Mouse (Mus musculus) testis, adult 2 months (tissue): ENCODE results near the gene Rpl37. TPM values are rescaled to one million over a fixed set of nuclear protein-coding genes. Genes with fewer than 3 reads are reported as not detected.
"Not testable (repeated sequence)": the region's sequence is repeated elsewhere in the genome, so short reads cannot be mapped to it uniquely, and the experiment has no call there.

Source experiments
- H3K27ac ChIP-seq: fragments of 200-500 bp; 2 replicates; pipeline ENCODE4 v1.5.1; 2012; ENCODE audit warnings: low read depth, low read length; ENCODE audit not compliant: control insufficient read depth, insufficient read depth
- H3K27me3 ChIP-seq: fragments of 200-500 bp; 2 replicates; pipeline ENCODE4 v1.6.1; 2012; ENCODE audit warnings: mild to moderate bottlenecking, low read length, moderate library complexity; ENCODE audit not compliant: control insufficient read depth, insufficient read depth
- H3K36me3 ChIP-seq: fragments of 200-500 bp; 2 replicates; pipeline ENCODE4 v1.6.1; 2012; ENCODE audit warnings: mild to moderate bottlenecking, low read length; ENCODE audit not compliant: control insufficient read depth, insufficient read depth
- H3K4me1 ChIP-seq: fragments of 200-500 bp; 2 replicates; pipeline ENCODE4 v1.6.1; 2012; ENCODE audit warnings: low read length; ENCODE audit not compliant: control insufficient read depth, insufficient read depth
- H3K4me3 ChIP-seq: fragments of 200-500 bp; 2 replicates; pipeline ENCODE4 v1.5.1; 2012; ENCODE audit warnings: low read depth, mild to moderate bottlenecking, low read length, moderate library complexity, mixed read lengths; ENCODE audit not compliant: control insufficient read depth
- CTCF ChIP-seq: fragments of 200-500 bp; IDR thresholded peaks from 2 replicates; pipeline ENCODE4 v1.5.1; 2012; ENCODE audit warnings: low read depth, mild to moderate bottlenecking, inconsistent platforms, low read length, moderate library complexity; ENCODE audit not compliant: control insufficient read depth, insufficient read depth, insufficient replicate concordance
- POLR2A ChIP-seq: fragments of 200-500 bp; IDR thresholded peaks from 2 replicates; pipeline ENCODE4 v1.6.1; 2012; ENCODE audit warnings: low read depth, mild to moderate bottlenecking, inconsistent platforms, low read length, moderate library complexity; ENCODE audit not compliant: control insufficient read depth
- polyA plus RNA-seq: library from polyadenylated mRNA; depleted of rRNA; stranded (reverse); fragments of >200 nt; gene quantifications from 2 replicates; pipeline ENCODE4 v1.2.3, GENCODE M21; 2012

Rpl37 gene
- polyA plus RNA-seq, 1 experiment: 559 TPM

GRCm38 (mm10) chr15:5128176-5128940 lies 11.9 kb downstream of the Rpl37 start:
- no peaks in the 10 kb centered on the region for H3K36me3 ChIP-seq
- H3K4me1 ChIP-seq: no peaks in the 10 kb centered on the region
- no peaks in the 10 kb centered on the region for H3K27me3 ChIP-seq
- H3K27ac ChIP-seq: no peak overlapping the region
- no peak overlapping the region for H3K4me3 ChIP-seq
- TF ChIP-seq POLR2A (no peak), CTCF (no peak)

GRCm38 (mm10) chr15:5129111-5129805 lies 12.8 kb downstream of the Rpl37 start:
- TF ChIP-seq POLR2A (no peak), CTCF (no peak)
- H3K36me3 ChIP-seq: no peaks in the 10 kb centered on the region
- H3K27ac ChIP-seq: no peak overlapping the region
- no peaks in the 10 kb centered on the region for H3K4me1 ChIP-seq
- H3K4me3 ChIP-seq: no peak overlapping the region
- H3K27me3 ChIP-seq: no peaks in the 10 kb centered on the region

- H3K36me3 ChIP-seq, H3K4me1 ChIP-seq, H3K27ac ChIP-seq, H3K27me3 ChIP-seq, H3K4me3 ChIP-seq: not testable (repeated sequence)
Measured at GRCm38 (mm10) chr15:5130887-5131668, 14.6 kb downstream of the Rpl37 start.

GRCm38 (mm10) chr15:5133301-5133700 lies 16.9 kb downstream of the Rpl37 start:
- Histone ChIP-seq H3K4me1 (no peaks in the 10 kb centered on the region), H3K27me3 (no peaks in the 10 kb centered on the region), H3K4me3 (no peak overlapping the region), H3K36me3 (no peaks in the 10 kb centered on the region), H3K27ac (no peak overlapping the region)
- no peak for TF ChIP-seq POLR2A
- no peak for TF ChIP-seq CTCF

GRCm38 (mm10) chr15:5134179-5134578 lies 17.7 kb downstream of the Rpl37 start:
- no peak overlapping the region for H3K4me3 ChIP-seq
- TF ChIP-seq CTCF (no peak), POLR2A (no peak)
- no peaks in the 10 kb centered on the region for H3K27me3 ChIP-seq
- H3K36me3 ChIP-seq: no peaks in the 10 kb centered on the region
- no peaks in the 10 kb centered on the region for H3K4me1 ChIP-seq
- no peak overlapping the region for H3K27ac ChIP-seq

- no peaks in the 10 kb centered on the region for H3K36me3 ChIP-seq
- H3K4me1 ChIP-seq: no peaks in the 10 kb centered on the region
- no peak for TF ChIP-seq POLR2A
- TF ChIP-seq CTCF: no peak
- H3K27me3 ChIP-seq: no peaks in the 10 kb centered on the region
- no peak overlapping the region for H3K27ac ChIP-seq
- H3K4me3 ChIP-seq: no peak overlapping the region
Measured at GRCm38 (mm10) chr15:5134945-5135483, 18.6 kb downstream of the Rpl37 start.
